Mouse (Mus musculus): Measurements from ENCODE around the gene Rnf212b. TPM values are rescaled to one million over a fixed set of nuclear protein-coding genes. Genes with fewer than 3 reads are reported as not detected.

Rnf212b gene
- polyA plus RNA-seq, 1 experiment from 2014 or later, result not detected

DNA sequence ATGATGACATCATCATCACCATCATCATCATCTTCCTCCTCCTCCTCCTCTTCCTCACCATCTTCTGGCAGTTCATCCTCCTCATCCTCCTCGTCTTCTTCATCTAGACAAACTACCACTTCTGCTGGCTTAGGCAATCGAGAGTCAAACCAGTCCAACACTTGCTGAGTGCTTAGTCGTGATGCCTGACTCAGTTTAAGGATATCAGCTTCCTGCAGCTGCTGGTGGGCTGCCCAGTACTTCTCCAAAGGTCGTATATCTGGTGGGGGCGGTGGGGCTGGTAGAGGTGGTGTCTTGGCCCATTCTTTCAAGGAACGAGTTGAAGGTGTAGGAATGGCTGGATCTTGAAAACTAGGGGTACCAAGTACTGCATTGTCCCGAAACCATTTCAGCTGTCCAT, 42.8 kb downstream of the Rnf212b start:
- Histone ChIP-seq H3K27ac (ENCODE audit: low read length) (no peak overlapping the region), H3K9me3 (ENCODE audit: control insufficient read depth, low read depth, low read length) (no peaks in the 10 kb centered on the region), H3K4me2 (replicated peaks; ENCODE audit: low read depth, low read length) (no peak overlapping the region), H3K4me3 (ENCODE audit: low read depth, low read length) (no peak overlapping the region), H3K27me3 (ENCODE audit: control insufficient read depth, insufficient read depth, low read length) (no peaks in the 10 kb centered on the region), H3K36me3 (ENCODE audit: control insufficient read depth, insufficient read depth, low read length) (peaks cover 20% of the 10 kb centered on the region; the same call in 1 of the 2 replicates), H3K9ac (replicated peaks; ENCODE audit: low read depth, low read length) (no peak overlapping the region), H3K4me1 (ENCODE audit: control insufficient read depth, insufficient read depth, low read length) (no peaks in the 10 kb centered on the region)
- WGBS, result 82% methylated on average over 7 of the region's 7 CpGs
- ATAC-seq (ENCODE audit: insufficient number of reproducible peaks, insufficient read depth, low FRiP score, low read depth), result no peak

DNA sequence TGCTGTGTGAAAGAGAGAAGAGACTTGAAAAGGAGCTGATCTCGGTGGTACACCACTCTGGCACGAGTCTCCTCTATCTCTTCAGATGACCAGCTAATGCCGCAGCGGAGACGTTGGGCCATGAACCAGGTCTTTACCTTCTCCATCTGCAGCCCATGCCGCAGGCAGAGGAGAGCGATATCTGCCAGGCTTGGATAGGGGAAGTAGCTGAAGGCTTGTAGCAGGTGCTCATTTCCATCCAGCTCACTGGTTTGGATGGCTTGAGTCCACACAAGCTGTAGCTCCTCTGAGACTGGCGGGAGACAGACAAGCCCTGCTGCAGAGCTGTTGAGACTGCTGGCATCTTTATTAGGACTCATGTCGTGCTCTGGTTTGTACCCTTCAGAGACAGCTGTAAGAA, 44.0 kb downstream of the Rnf212b start:
- no peak overlapping the region for H3K27ac ChIP-seq (ENCODE audit: low read length)
- H3K9me3 ChIP-seq (ENCODE audit: control insufficient read depth, low read depth, low read length), result no peaks in the 10 kb centered on the region
- H3K27me3 ChIP-seq (ENCODE audit: control insufficient read depth, insufficient read depth, low read length), result no peaks in the 10 kb centered on the region
- H3K36me3 ChIP-seq (ENCODE audit: control insufficient read depth, insufficient read depth, low read length), result peaks cover 20% of the 10 kb centered on the region; the same call in 1 of the 2 replicates
- ATAC-seq (ENCODE audit: insufficient number of reproducible peaks, insufficient read depth, low FRiP score, low read depth), result no peak
- no peak overlapping the region for H3K4me2 ChIP-seq (replicated peaks; ENCODE audit: low read depth, low read length)
- no peaks in the 10 kb centered on the region for H3K4me1 ChIP-seq (ENCODE audit: control insufficient read depth, insufficient read depth, low read length)
- no peak overlapping the region for H3K4me3 ChIP-seq (ENCODE audit: low read depth, low read length)
- 90% methylated on average over 9 of the region's 9 CpGs for WGBS
- no peak overlapping the region for H3K9ac ChIP-seq (replicated peaks; ENCODE audit: low read depth, low read length)

DNA sequence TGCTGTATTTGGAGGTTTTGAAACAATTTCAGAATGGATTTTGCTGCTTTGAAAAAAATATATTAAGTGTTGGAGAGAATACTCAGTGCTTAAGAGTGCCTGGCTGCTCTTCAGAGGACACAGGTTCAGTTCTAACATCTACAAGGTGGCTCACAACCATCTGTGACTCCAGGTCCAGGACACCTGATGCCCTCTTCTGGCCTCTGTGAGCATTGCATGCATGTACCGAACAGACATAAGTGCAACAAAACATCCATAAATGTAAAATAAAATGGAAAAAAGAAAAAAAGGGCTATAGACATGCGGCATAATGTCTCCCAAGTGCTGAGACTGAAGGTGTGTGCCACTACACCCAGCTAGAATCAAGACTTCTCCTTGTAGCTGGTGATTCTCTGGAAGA, 46.6 kb downstream of the Rnf212b start:
- Histone ChIP-seq H3K4me3 (ENCODE audit: low read depth, low read length) (no peak overlapping the region), H3K36me3 (ENCODE audit: control insufficient read depth, insufficient read depth, low read length) (peaks cover 16% of the 10 kb centered on the region; the same call in 1 of the 2 replicates), H3K4me2 (replicated peaks; ENCODE audit: low read depth, low read length) (no peak overlapping the region), H3K4me1 (ENCODE audit: control insufficient read depth, insufficient read depth, low read length) (no peaks in the 10 kb centered on the region; the same call in 1 of the 2 replicates), H3K9ac (replicated peaks; ENCODE audit: low read depth, low read length) (no peak overlapping the region), H3K27ac (ENCODE audit: low read length) (no peak overlapping the region), H3K9me3 (ENCODE audit: control insufficient read depth, low read depth, low read length) (no peaks in the 10 kb centered on the region), H3K27me3 (ENCODE audit: control insufficient read depth, insufficient read depth, low read length) (no peaks in the 10 kb centered on the region)
- 51% methylated on average over 2 of the region's 2 CpGs for WGBS
- no peak for ATAC-seq (ENCODE audit: insufficient number of reproducible peaks, insufficient read depth, low FRiP score, low read depth)

DNA sequence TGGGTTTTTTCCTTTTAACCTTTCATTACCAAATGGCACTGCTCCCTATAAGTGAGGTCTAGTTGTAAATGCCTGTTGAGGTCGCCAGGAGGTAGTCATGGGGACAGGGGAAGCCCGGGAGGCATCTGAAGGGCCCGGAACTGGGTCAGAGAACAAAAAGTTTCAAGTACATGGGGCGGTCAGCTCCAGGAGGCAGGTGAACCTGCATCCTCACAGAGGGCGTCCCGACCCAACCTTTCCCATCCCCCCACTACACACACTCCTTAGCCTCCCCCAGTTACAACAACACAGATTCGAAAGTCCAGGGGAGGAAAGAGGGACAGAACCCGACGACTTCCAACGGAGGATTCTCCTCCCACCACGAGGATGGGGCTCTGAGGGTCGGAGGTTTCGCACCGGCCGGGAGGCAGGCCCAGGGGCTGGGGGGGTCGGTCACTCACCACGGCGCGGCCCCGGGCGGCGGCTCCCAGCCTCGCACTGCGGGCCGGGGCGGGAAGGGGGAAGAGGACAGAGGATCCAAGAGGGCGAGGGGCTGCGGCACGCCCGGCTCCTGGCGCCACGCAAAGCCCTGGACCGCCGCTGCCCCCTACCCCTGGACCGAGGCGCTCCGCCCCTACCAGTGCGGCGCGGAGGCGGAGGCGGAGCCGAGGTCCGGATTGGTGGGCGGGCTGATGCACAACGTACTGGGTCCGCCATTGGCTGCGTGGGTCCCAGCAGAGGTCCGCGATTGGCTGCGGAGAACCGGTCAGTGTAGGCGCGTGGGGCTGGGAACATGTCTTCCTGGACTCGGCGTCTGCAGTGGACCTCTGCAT, 49.8 kb downstream of the Rnf212b start:
- no peaks in the 10 kb centered on the region for H3K9me3 ChIP-seq (ENCODE audit: control insufficient read depth, low read depth, low read length)
- peak; percentile 100 for ATAC-seq (ENCODE audit: insufficient number of reproducible peaks, insufficient read depth, low FRiP score, low read depth)

DNA sequence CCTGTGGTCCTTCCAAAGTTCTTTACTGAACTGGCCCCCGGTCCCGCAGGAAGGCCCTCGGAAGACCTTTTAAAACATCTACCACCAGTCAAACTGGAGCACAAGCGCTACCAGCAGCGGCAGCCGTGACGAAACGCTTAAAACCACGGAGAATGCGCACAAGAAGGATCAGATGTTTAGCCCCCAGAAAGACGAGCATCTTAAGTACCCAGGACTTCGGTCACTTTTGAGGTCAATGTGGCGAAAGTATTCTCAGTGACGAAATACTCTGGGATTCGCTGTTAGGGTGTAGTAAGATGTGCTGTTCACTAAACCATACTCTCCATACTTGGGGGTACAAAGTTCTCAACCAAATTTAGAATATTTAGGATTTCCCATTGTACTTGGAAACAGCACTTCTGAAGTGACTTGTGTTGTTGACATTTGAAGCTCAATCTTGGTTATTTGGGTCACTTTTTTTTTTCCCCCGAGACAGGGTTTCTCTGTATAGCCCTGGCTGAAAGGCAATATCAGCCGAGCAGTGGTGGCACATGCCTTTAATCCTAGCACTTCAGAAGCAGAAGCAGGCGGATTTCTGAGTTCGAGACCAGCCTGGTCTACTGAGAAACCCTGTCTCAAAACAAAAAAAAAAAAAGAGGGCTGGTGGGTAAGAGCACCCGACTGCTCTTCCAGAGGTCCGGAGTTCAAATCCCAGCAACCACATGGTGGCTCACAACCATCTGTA, 50.5 kb downstream of the Rnf212b start:
- ATAC-seq (ENCODE audit: insufficient number of reproducible peaks, insufficient read depth, low FRiP score, low read depth), result no peak
- H3K4me2 ChIP-seq (replicated peaks; ENCODE audit: low read depth, low read length), result peak overlapping the region; percentile 69
- H3K4me3 ChIP-seq (ENCODE audit: low read depth, low read length), result peak overlapping the region; percentile 76
- no peaks in the 10 kb centered on the region for H3K9me3 ChIP-seq (ENCODE audit: control insufficient read depth, low read depth, low read length)
- no peaks in the 10 kb centered on the region; the same call in 1 of the 2 replicates for H3K4me1 ChIP-seq (ENCODE audit: control insufficient read depth, insufficient read depth, low read length)
- WGBS, result 14% methylated on average over 21 of the region's 21 CpGs
- peak overlapping the region; percentile 60 for H3K9ac ChIP-seq (replicated peaks; ENCODE audit: low read depth, low read length)
- H3K27me3 ChIP-seq (ENCODE audit: control insufficient read depth, insufficient read depth, low read length), result no peaks in the 10 kb centered on the region
- no peaks in the 10 kb centered on the region for H3K36me3 ChIP-seq (ENCODE audit: control insufficient read depth, insufficient read depth, low read length)
- peak overlapping the region; percentile 53; the same call in 1 of the 2 replicates for H3K27ac ChIP-seq (ENCODE audit: low read length)

More for the DNA sequence above, 49.8 kb downstream of the Rnf212b start:
- H3K27ac ChIP-seq (ENCODE audit: low read length), result peak overlapping the region; percentile 53; the same call in 1 of the 2 replicates
- 1% methylated on average over 46 of the region's 56 CpGs for WGBS
- peak overlapping the region; percentile 60 for H3K9ac ChIP-seq (replicated peaks; ENCODE audit: low read depth, low read length)
- peak overlapping the region; percentile 76 for H3K4me3 ChIP-seq (ENCODE audit: low read depth, low read length)
- no peaks in the 10 kb centered on the region for H3K36me3 ChIP-seq (ENCODE audit: control insufficient read depth, insufficient read depth, low read length)
- peak overlapping the region; percentile 69 for H3K4me2 ChIP-seq (replicated peaks; ENCODE audit: low read depth, low read length)
- H3K27me3 ChIP-seq (ENCODE audit: control insufficient read depth, insufficient read depth, low read length), result no peaks in the 10 kb centered on the region
- no peaks in the 10 kb centered on the region; the same call in 1 of the 2 replicates for H3K4me1 ChIP-seq (ENCODE audit: control insufficient read depth, insufficient read depth, low read length)

DNA sequence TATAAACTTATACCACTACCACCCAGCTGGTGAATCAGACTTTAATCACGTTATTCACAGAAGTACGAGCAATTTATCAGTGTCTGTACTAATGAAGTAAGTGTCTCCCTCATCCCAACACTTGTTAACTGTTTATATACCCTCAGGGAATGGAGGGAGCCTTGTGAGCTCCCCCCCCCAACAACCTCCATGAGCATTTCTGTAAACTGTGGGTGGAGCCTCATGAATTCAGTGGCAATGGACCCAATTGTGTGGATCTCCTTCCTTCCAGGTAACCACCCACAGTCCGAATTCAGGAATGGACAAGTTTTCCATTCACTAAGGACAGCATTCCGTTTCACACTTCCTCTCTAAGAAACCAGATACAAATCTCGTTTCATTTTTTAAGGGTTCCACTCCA, 51.7 kb downstream of the Rnf212b start:
- H3K4me1 ChIP-seq (ENCODE audit: control insufficient read depth, insufficient read depth, low read length), result no peaks in the 10 kb centered on the region; the same call in 1 of the 2 replicates
- no peaks in the 10 kb centered on the region for H3K9me3 ChIP-seq (ENCODE audit: control insufficient read depth, low read depth, low read length)
- H3K27me3 ChIP-seq (ENCODE audit: control insufficient read depth, insufficient read depth, low read length), result no peaks in the 10 kb centered on the region
- H3K4me3 ChIP-seq (ENCODE audit: low read depth, low read length), result no peak overlapping the region
- H3K27ac ChIP-seq (ENCODE audit: low read length), result no peak overlapping the region
- no peak for ATAC-seq (ENCODE audit: insufficient number of reproducible peaks, insufficient read depth, low FRiP score, low read depth)
- 65% methylated on average over 5 of the region's 5 CpGs for WGBS
- no peak overlapping the region for H3K4me2 ChIP-seq (replicated peaks; ENCODE audit: low read depth, low read length)
- H3K9ac ChIP-seq (replicated peaks; ENCODE audit: low read depth, low read length), result no peak overlapping the region
- H3K36me3 ChIP-seq (ENCODE audit: control insufficient read depth, insufficient read depth, low read length), result no peaks in the 10 kb centered on the region

DNA sequence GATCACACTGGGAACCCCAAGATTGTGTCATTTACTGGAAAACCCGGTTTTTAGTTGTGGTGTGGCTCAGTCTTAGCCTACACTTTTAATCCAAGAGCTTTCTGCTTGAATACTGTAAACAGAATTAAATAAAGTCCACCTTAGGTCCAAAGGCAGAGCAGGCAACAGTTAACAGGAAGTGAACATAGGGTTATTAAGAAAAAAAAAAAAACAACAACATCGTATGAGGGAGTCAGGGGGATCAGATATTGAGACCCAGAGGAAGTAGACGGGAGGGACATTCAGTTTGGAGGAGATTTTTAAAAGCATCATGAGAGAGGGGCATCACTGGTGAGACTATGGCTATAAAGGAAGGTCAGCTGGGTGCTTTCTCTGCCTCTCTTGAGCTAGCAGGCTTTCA, 52.3 kb downstream of the Rnf212b start:
- Histone ChIP-seq H3K4me2 (replicated peaks; ENCODE audit: low read depth, low read length) (no peak overlapping the region), H3K27me3 (ENCODE audit: control insufficient read depth, insufficient read depth, low read length) (no peaks in the 10 kb centered on the region), H3K27ac (ENCODE audit: low read length) (no peak overlapping the region), H3K36me3 (ENCODE audit: control insufficient read depth, insufficient read depth, low read length) (no peaks in the 10 kb centered on the region), H3K9me3 (ENCODE audit: control insufficient read depth, low read depth, low read length) (no peaks in the 10 kb centered on the region), H3K9ac (replicated peaks; ENCODE audit: low read depth, low read length) (no peak overlapping the region), H3K4me1 (ENCODE audit: control insufficient read depth, insufficient read depth, low read length) (no peaks in the 10 kb centered on the region; the same call in 1 of the 2 replicates), H3K4me3 (ENCODE audit: low read depth, low read length) (no peak overlapping the region)
- 50% methylated on average over 3 of the region's 3 CpGs for WGBS
- no peak for ATAC-seq (ENCODE audit: insufficient number of reproducible peaks, insufficient read depth, low FRiP score, low read depth)

DNA sequence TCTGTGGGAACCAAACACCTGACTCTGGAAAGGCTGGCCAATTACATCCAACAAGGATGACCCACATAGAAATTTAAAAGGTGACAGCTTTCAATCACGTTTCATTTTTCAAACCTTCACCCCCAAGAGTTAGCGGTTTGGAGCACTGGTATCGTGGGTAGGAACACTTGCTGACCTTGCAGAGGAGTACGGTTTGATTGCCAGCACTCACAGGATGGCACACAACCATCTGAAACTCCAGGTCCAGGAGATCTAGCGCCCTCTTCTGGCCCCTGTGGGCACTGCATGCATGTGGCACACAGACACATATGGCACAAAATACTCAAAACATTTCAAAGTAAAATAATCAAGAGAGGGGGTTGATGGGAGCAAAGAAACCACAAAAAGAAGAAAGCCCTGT, 53.0 kb downstream of the Rnf212b start:
- Histone ChIP-seq H3K4me3 (ENCODE audit: low read depth, low read length) (no peak overlapping the region), H3K27ac (ENCODE audit: low read length) (no peak overlapping the region), H3K4me2 (replicated peaks; ENCODE audit: low read depth, low read length) (no peak overlapping the region), H3K27me3 (ENCODE audit: control insufficient read depth, insufficient read depth, low read length) (no peaks in the 10 kb centered on the region), H3K9ac (replicated peaks; ENCODE audit: low read depth, low read length) (no peak overlapping the region), H3K4me1 (ENCODE audit: control insufficient read depth, insufficient read depth, low read length) (no peaks in the 10 kb centered on the region; the same call in 1 of the 2 replicates), H3K9me3 (ENCODE audit: control insufficient read depth, low read depth, low read length) (no peaks in the 10 kb centered on the region), H3K36me3 (ENCODE audit: control insufficient read depth, insufficient read depth, low read length) (no peaks in the 10 kb centered on the region)
- ATAC-seq (ENCODE audit: insufficient number of reproducible peaks, insufficient read depth, low FRiP score, low read depth), result no peak
- WGBS, result 61% methylated on average over 5 of the region's 5 CpGs
